Mouse (Mus musculus) lung, embryonic 16.5 days (tissue): ENCODE data around the gene U2af1l4. TPM values are rescaled to one million over a fixed set of nuclear protein-coding genes. Genes with fewer than 3 reads are reported as not detected.
A peak's percentile ranks its signal among the peaks of the same experiment; 100 is the strongest.

Experiments
- ATAC-seq: fragments of 200-750 bp; cut with Nextera tagmentation; 2 replicates; pipeline ENCODE4 v1.8.0; 2017; ENCODE audit warnings: low read depth, mild to moderate bottlenecking, moderate library complexity
- H3K27ac ChIP-seq: fragments of 300-500 bp; sonication (generic); 2 replicates; pipeline ENCODE4 v1.5.1; 2014; ENCODE audit warnings: mild to moderate bottlenecking, control low read depth, low read length
- H3K27me3 ChIP-seq: fragments of 300-500 bp; sonication (generic); 2 replicates; pipeline ENCODE4 v1.6.1; 2014; ENCODE audit warnings: low read depth, low read length, mixed read lengths; ENCODE audit not compliant: control insufficient read depth, insufficient read depth
- H3K36me3 ChIP-seq: fragments of 300-500 bp; sonication (generic); 2 replicates; pipeline ENCODE4 v1.6.1; 2014; ENCODE audit warnings: low read length; ENCODE audit not compliant: control insufficient read depth, insufficient read depth
- H3K4me1 ChIP-seq: fragments of 300-500 bp; sonication (generic); replicated peaks from 2 replicates; pipeline ENCODE4 v1.6.1; 2014; ENCODE audit warnings: low read length, mixed read lengths; ENCODE audit not compliant: control insufficient read depth, insufficient read depth
- H3K4me2 ChIP-seq: fragments of 300-500 bp; sonication (generic); 2 replicates; pipeline ENCODE4 v1.6.1; 2014; ENCODE audit warnings: low read depth, low read length, control low read depth
- H3K4me3 ChIP-seq: fragments of 300-500 bp; sonication (generic); 2 replicates; pipeline ENCODE4 v1.5.1; 2014; ENCODE audit warnings: mild to moderate bottlenecking, low read length, control low read depth
- H3K9ac ChIP-seq: fragments of 300-500 bp; sonication (generic); 2 replicates; pipeline ENCODE4 v1.6.1; 2014; ENCODE audit warnings: low read length, control low read depth
- H3K9me3 ChIP-seq: fragments of 300-500 bp; sonication (generic); 2 replicates; pipeline ENCODE4 v1.6.1; 2016; ENCODE audit warnings: low read length; ENCODE audit not compliant: control insufficient read depth
- WGBS: fragments of 180-500 bp; shearing (Covaris S2); extraction: QIAGEN DNeasy Blood & Tissue Kit; methylation state at CpG from one replicate; pipeline ENCODE4 v1.1.7; 2014; 5-methylcytosine and 5-hydroxymethylcytosine counted together
- polyA plus RNA-seq: library from polyadenylated mRNA; unstranded; fragments of >200 nt; fragmentation: Nextera tagmentation; extraction: Ambion mirVana; gene quantifications from 2 replicates; pipeline ENCODE4 v1.2.1, GENCODE M21; 2015

The U2af1l4 gene
- polyA plus RNA-seq, 1 experiment from 2014 or later = 95.5 TPM

DNA sequence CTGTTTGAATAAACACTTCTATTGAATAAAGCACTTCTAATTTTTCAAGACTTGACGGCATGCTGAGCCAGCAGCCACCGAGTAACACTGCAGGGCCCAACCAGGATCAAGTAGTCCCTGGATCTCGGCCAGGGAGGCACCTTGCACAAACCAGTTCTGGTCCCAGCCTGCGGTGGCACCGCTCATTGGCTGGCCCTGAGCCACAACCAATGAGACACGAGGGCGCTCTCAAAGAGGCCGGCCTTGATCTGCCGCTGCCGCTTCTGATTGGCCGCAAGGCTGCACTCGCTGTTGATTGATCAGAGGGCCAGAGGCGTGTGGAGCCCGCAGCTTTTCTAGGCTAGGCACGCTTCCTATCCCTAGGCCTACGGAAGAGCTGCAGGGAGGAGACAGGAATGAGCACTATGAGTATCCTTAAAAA, 36.8 kb downstream of the U2af1l4 start:
- Histone ChIP-seq H3K9me3 (no peaks in the 10 kb centered on the region), H3K4me3 (no peak overlapping the region), H3K9ac (no peak overlapping the region), H3K4me1 (peaks cover 9% of the 10 kb centered on the region), H3K4me2 (peak overlapping the region; percentile 4), H3K27me3 (no peaks in the 10 kb centered on the region), H3K27ac (peak overlapping the region; percentile 96), H3K36me3 (no peaks in the 10 kb centered on the region)
- ATAC-seq = peak; percentile 90
- WGBS = under 1% methylated on average over 16 of the region's 16 CpGs

DNA sequence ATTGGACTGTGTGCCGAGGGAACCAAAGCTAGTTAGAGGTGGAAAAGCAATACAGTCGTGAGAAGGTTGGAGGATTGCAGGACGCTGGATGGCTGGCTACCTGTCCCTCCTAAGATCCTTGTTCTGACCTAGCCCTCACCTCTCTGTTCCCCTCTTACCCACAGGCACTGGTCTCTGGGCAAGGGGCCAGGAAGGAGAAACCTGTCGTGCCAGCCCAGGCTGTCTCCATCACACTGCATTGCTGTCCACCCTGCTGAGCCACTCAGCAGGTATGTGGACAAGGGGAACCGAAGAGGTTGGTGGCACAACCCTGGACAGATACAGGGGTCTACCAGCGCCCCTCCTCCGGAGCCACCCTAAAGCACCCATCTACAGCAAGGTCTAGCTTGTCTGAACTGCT, 37.5 kb downstream of the U2af1l4 start:
- Histone ChIP-seq H3K27ac (peak overlapping the region; percentile 93), H3K36me3 (no peaks in the 10 kb centered on the region), H3K4me1 (peaks cover 7% of the 10 kb centered on the region), H3K4me2 (peak overlapping the region; percentile 4; the same call in 1 of the 2 replicates), H3K9me3 (no peaks in the 10 kb centered on the region), H3K4me3 (no peak overlapping the region), H3K27me3 (no peaks in the 10 kb centered on the region), H3K9ac (peak overlapping the region; percentile 21)
- peak; percentile 68 for ATAC-seq
- WGBS = 49% methylated on average over 7 of the region's 7 CpGs

DNA sequence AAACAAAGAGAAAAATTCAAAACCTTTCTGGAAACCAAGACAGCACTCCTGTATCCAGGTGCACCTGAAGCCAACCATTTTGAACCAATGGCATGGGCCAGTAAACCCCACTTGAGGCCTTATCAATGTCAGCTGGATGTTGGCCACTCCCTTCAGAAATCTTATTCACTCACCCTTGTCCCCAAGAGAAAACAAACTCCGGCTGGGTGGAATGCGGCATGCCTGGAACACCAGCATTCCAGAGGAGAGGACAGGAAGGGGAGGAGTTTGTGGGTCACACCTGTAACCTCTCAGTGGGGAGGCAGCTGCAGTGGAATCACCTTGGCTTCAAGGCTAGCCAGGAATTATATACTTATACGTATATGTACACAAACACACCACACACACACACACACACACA, 39.5 kb downstream of the U2af1l4 start:
- Histone ChIP-seq H3K36me3 (no peaks in the 10 kb centered on the region), H3K9me3 (no peaks in the 10 kb centered on the region), H3K27ac (peak overlapping the region; percentile 93), H3K27me3 (no peaks in the 10 kb centered on the region), H3K4me1 (peaks cover 7% of the 10 kb centered on the region), H3K4me2 (no peak overlapping the region), H3K4me3 (no peak overlapping the region), H3K9ac (no peak overlapping the region)
- peak; percentile 77 for ATAC-seq
- 13% methylated on average over 3 of the region's 3 CpGs for WGBS

DNA sequence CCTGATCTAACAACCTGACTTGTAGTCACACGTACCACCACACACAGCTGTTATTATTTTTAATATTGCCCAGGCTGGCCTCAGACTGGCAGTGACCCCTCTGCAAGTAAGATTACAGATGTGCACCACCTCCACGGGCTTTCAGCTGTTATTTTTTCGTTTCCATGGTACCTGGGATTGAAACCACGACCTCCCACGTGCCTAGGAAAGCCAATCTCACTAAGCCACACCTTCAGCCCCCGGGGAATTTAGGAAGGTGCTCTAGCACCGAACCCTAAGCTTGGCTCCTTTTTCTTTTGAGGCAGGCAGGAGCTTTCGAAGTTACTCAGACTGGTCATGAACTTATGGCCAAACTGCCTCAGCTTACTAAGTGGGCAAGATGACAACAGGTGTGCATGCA, 41.3 kb downstream of the U2af1l4 start:
- Histone ChIP-seq H3K27me3 (no peaks in the 10 kb centered on the region), H3K27ac (0 out of 2 replicates have a peak overlapping the region, but pooled peaks have one; percentile 17), H3K9ac (no peak overlapping the region), H3K4me3 (no peak overlapping the region), H3K4me2 (no peak overlapping the region), H3K9me3 (no peaks in the 10 kb centered on the region), H3K4me1 (peaks cover 3% of the 10 kb centered on the region), H3K36me3 (no peaks in the 10 kb centered on the region)
- 52% methylated on average over 8 of the region's 8 CpGs for WGBS
- no peak for ATAC-seq

DNA sequence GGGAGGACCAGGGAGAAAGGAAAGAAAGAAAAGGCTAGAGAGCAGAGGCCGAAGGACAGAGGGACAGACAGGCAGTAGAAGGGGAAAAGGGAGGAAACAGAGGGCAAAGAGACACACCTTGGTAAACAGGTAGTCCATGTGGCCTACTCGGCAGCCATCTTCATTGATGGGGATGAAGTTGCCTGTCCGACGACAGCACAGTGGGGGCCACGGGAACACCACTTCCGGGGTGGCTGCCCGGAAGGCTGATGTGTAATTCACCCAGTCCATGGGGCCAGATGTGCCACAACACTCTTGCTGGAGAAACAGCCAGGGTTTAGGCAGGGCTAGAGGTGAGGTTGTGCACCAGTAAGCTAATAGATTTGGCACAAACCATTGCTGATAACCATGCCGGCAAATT, 41.8 kb downstream of the U2af1l4 start:
- no peak overlapping the region for H3K9ac ChIP-seq
- 80% methylated on average over 8 of the region's 8 CpGs for WGBS

DNA sequence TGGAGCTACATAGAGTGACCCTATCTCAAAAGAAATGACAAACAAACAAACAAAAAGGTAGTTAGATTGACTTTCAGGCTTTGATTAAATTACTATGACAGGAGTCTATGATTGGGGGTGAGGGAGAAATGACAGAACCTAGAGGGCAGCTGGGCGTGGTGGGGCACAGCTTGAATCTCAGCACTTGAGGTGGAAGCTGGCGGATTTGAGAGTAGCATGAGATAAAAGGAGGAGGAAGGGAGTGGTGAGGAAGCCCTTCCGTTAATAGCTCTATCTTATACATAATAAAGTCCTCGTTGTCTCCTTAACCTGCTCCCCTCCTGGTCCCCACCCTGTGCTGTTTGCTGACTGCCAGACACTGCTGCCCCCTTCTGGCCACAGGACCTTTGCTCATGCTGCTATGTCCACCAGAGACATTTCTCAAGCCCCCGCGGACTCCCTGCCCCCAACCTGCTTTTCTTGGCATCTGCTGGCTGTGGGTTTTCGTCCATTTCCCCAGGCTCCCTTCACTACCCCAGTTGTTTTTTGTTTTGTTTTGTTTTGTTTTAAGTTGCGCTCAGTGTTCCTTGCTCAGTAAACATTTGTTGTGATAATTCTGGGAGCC, 44.7 kb downstream of the U2af1l4 start:
- H3K9ac ChIP-seq = peak overlapping the region; percentile 5; the same call in 1 of the 2 replicates
- no peak overlapping the region for H3K4me3 ChIP-seq
- no peak overlapping the region for H3K27ac ChIP-seq
- H3K27me3 ChIP-seq = no peaks in the 10 kb centered on the region
- no peaks in the 10 kb centered on the region for H3K36me3 ChIP-seq
- WGBS = 25% methylated on average over 8 of the region's 8 CpGs
- H3K4me2 ChIP-seq = no peak overlapping the region
- H3K4me1 ChIP-seq = peaks cover 3% of the 10 kb centered on the region
- peak; percentile 75; the same call in 1 of the 2 replicates for ATAC-seq
- no peaks in the 10 kb centered on the region for H3K9me3 ChIP-seq

More for the DNA sequence above, 41.8 kb downstream of the U2af1l4 start:
- no peaks in the 10 kb centered on the region for H3K27me3 ChIP-seq
- H3K4me3 ChIP-seq = no peak overlapping the region
- H3K27ac ChIP-seq = no peak overlapping the region
- H3K9me3 ChIP-seq = no peaks in the 10 kb centered on the region
- H3K4me1 ChIP-seq = peaks cover 3% of the 10 kb centered on the region
- H3K36me3 ChIP-seq = no peaks in the 10 kb centered on the region
- H3K4me2 ChIP-seq = no peak overlapping the region
- no peak for ATAC-seq

DNA sequence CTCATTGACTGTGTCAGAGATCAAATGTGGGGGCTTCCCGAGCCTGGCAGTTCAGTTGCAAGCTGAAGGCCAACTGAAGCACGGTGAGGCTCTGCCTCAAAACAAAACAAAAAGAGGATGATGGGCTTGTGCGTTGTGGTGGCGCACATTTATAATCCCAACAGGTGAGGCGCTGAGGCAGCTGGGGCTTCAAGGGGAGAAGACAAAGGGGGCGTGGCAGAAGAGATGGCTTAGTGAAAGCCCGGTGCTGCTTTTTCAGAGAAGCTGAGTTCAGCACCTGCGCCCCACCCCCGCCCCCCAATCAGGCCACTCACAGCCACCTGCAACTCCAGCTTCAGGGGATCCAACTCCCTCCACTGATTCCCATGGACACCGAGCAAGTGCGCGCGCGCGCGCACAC, 45.4 kb downstream of the U2af1l4 start:
- WGBS = 47% methylated on average over 15 of the region's 16 CpGs

DNA sequence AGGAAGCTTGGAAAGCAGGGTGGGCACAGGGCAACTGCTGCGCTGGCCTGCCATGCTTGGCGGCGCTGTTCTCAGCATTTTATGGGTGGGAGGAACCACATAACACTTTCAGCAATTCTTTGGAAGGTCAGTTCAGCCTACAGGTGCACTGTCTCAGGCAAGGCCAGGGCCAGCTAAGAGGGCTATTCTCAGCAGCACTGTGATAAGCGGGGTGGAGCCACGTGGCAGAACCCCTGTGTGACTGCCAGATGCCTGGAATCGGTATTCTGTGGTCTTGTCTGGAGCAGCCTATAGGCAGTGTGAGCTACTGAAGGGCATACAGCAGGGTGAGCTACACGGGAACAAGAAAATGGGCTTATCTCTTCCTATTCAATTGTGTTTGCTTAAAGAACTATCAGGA, 46.9 kb downstream of the U2af1l4 start:
- no peak overlapping the region for H3K4me3 ChIP-seq
- H3K4me2 ChIP-seq = no peak overlapping the region
- H3K27me3 ChIP-seq = no peaks in the 10 kb centered on the region
- no peaks in the 10 kb centered on the region for H3K36me3 ChIP-seq
- ATAC-seq = no peak
- 50% methylated on average over 7 of the region's 7 CpGs for WGBS
- no peaks in the 10 kb centered on the region for H3K9me3 ChIP-seq
- H3K27ac ChIP-seq = no peak overlapping the region
- no peaks in the 10 kb centered on the region for H3K4me1 ChIP-seq
- H3K9ac ChIP-seq = no peak overlapping the region

More for the DNA sequence above, 45.4 kb downstream of the U2af1l4 start:
- Histone ChIP-seq H3K9ac (peak overlapping the region; percentile 5; the same call in 1 of the 2 replicates), H3K4me1 (no peaks in the 10 kb centered on the region), H3K9me3 (no peaks in the 10 kb centered on the region), H3K4me3 (no peak overlapping the region), H3K36me3 (no peaks in the 10 kb centered on the region), H3K4me2 (no peak overlapping the region), H3K27ac (no peak overlapping the region), H3K27me3 (no peaks in the 10 kb centered on the region)
- ATAC-seq = no peak

DNA sequence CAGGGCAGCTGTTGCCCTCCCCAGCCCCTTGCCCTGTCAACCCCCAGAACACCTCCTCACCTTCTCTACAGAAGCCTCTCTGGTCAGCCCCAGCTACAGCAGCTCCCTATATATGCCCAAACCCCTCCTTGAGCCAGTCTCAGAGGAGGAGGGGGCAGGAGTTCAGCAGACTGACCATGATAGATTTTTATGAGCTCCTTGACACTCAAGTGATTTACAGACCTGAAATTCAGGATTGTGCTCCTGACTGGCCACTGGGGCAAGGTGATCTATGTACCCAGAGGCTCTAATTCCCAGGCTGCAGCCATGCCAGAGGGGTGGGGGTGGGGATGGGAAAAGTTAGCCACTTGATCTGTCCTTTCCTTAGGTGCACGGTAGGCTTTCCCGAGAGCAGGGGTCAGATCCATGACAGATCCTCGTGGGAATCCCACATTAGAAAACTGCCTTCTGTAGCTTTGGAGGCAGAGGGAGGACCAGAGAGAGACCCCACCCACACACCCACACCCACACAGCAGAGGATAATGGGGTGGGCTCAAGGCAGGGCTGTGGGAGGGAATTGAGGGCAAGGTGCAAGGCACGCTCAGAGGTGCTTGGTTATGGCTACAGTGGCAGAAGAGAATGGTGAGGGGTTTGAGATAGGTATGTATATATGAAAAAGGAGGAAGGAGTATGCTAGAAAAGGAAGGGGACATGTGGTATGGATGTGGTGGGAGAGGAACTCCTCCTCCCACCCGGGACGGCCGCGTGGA, 49.7 kb downstream of the U2af1l4 start, which contains the start of gene Upk1a:
Upk1a (minus strand) TSS at position 194 of the 749 bp plus-strand sequence.
- no peak within 1 kb of the TSS; the same call in 1 of the 2 replicates for H3K9ac ChIP-seq
- no peaks in the 10 kb centered on the region for H3K9me3 ChIP-seq
- H3K4me3 ChIP-seq = no peak within 1 kb of the TSS
- no peaks in the 10 kb centered on the region for H3K4me1 ChIP-seq
- no peak within 1 kb of the TSS for H3K27ac ChIP-seq
- 59% methylated on average over 8 of the region's 8 CpGs for WGBS
- peaks cover 12% of the 10 kb centered on the region for H3K36me3 ChIP-seq
- H3K4me2 ChIP-seq = no peak within 1 kb of the TSS
- no peaks in the 10 kb centered on the region for H3K27me3 ChIP-seq
- ATAC-seq = no peak
